Mouse (Mus musculus) neural tube, embryonic 14.5 days (tissue): ENCODE results near the gene Gcgr. TPM values are rescaled to one million over a fixed set of nuclear protein-coding genes. Genes with fewer than 3 reads are reported as not detected.

Source experiments
- ATAC-seq: fragments of 200-750 bp; cut with Nextera tagmentation; 2 replicates; pipeline ENCODE4 v1.8.0; 2017; ENCODE audit warnings: low read depth, mild to moderate bottlenecking, moderate TSS enrichment, moderate library complexity
- H3K27ac ChIP-seq: fragments of 300-500 bp; sonication (generic); 2 replicates; pipeline ENCODE4 v1.5.1; 2014; ENCODE audit warnings: low read depth, mild to moderate bottlenecking, control low read depth, low read length, moderate library complexity, mixed read lengths
- H3K27me3 ChIP-seq: fragments of 300-500 bp; sonication (generic); 2 replicates; pipeline ENCODE4 v1.6.1; 2014; ENCODE audit warnings: low read length; ENCODE audit not compliant: control insufficient read depth, insufficient read depth
- H3K36me3 ChIP-seq: fragments of 300-500 bp; sonication (generic); 2 replicates; pipeline ENCODE4 v1.6.1; 2014; ENCODE audit warnings: low read length, mixed read lengths; ENCODE audit not compliant: control insufficient read depth, insufficient read depth
- H3K4me1 ChIP-seq: fragments of 300-500 bp; sonication (generic); 2 replicates; pipeline ENCODE4 v1.6.1; 2014; ENCODE audit warnings: low read length; ENCODE audit not compliant: control insufficient read depth, insufficient read depth
- H3K4me2 ChIP-seq: fragments of 300-500 bp; sonication (generic); 2 replicates; pipeline ENCODE4 v1.6.1; 2014; ENCODE audit warnings: mild to moderate bottlenecking, low read depth, low read length, control low read depth
- H3K4me3 ChIP-seq: fragments of 300-500 bp; sonication (generic); 2 replicates; pipeline ENCODE4 v1.5.1; 2014; ENCODE audit warnings: low read depth, low read length, control low read depth, mixed read lengths
- H3K9ac ChIP-seq: fragments of 300-500 bp; sonication (generic); replicated peaks from 2 replicates; pipeline ENCODE4 v1.6.1; 2014; ENCODE audit warnings: low read depth, mild to moderate bottlenecking, control low read depth, low read length, mixed read lengths
- H3K9me3 ChIP-seq: fragments of 300-500 bp; sonication (generic); 2 replicates; pipeline ENCODE4 v1.6.1; 2016; ENCODE audit warnings: low read length; ENCODE audit not compliant: control insufficient read depth
- WGBS: fragments of 180-500 bp; shearing (Covaris S2); extraction: QIAGEN DNeasy Blood & Tissue Kit; methylation state at CpG from one replicate; pipeline ENCODE4 v1.1.7; 2014; 5-methylcytosine and 5-hydroxymethylcytosine counted together
- polyA plus RNA-seq: library from polyadenylated mRNA; unstranded; fragments of >200 nt; fragmentation: Nextera tagmentation; extraction: Ambion mirVana; gene quantifications from 2 replicates; pipeline ENCODE4 v1.2.1, GENCODE M21; 2014

Gene Gcgr
- polyA plus RNA-seq, 1 experiment from 2014 or later = 0.19 TPM

DNA sequence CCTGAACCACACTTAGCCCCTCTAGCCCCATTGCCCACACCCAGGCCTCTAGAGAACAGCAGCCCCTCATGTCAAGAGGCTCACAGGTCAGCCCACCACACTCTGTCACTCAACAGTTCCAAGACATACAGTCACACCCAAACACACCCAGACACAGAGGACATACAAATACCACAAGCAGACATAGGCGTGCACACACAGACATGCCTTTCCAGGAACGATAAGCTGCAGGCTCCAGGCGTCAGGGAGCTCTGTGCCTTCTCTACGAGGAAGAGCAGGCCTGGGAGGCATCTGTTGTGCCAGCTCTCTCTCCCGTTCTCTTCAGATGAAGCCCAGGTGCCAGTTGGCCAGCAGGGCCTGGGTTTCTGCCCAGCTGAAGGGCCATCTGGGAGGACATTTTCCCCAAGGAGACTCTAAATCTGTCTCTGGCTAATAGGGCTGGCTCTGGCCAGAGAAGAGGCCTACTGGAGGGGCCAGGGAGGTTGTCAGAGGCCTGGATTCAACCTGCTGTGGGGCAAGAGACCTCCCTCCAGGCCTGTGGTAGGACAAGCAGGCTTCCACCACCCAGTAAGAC lies 9.4 kb upstream of the Gcgr start:
- Histone ChIP-seq H3K4me1 (no peaks in the 10 kb centered on the region), H3K4me3 (no peak overlapping the region), H3K9me3 (no peaks in the 10 kb centered on the region), H3K9ac (no peak overlapping the region), H3K27me3 (no peaks in the 10 kb centered on the region), H3K36me3 (no peaks in the 10 kb centered on the region), H3K27ac (no peak overlapping the region), H3K4me2 (no peak overlapping the region)
- WGBS = 70% methylated on average over 5 of the region's 5 CpGs
- ATAC-seq = no peak

DNA sequence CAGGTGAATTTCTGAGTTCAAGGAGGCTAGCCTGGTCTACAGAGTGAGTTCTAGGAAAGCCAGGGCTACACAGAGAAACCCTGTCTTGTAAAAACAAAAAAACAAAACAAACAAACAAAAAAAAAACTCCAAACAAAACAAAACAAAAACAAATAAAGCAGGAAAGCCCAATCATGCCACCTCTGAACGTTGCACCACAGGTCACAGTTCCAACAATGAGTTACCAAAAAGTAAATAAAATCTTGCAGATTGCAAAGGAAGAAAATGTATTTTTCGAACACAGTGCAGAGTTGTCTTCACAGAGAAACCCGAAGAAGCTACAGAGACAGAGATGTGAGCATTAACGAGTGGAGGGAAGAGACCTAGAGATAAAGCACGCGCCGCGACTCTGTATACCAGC lies 7.9 kb upstream of the Gcgr start:
- Histone ChIP-seq H3K9ac (no peak overlapping the region), H3K9me3 (no peaks in the 10 kb centered on the region), H3K4me3 (no peak overlapping the region), H3K27ac (no peak overlapping the region), H3K27me3 (no peaks in the 10 kb centered on the region), H3K36me3 (no peaks in the 10 kb centered on the region), H3K4me2 (no peak overlapping the region), H3K4me1 (no peaks in the 10 kb centered on the region)
- 91% methylated on average over 8 of the region's 8 CpGs for WGBS
- no peak for ATAC-seq

DNA sequence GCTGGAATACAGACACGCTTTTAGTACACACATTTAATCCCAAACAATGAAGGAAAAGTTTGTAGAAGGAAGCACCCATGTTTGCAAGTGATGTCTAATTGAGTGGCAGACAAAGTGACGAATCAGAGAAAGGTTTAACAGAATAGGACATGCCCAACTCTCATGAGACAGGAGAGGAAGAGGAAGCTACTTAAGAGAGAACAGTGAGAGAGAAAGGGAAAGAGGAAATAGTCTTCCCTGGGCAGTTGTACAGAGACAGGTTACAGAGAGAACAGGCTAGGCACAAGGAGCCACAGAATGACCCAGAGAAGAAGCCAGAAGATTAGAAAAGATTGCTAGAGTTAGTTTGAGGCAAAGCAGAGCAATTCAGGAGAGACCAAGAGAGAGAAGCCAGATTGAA lies 4.5 kb upstream of the Gcgr start:
- no peaks in the 10 kb centered on the region for H3K9me3 ChIP-seq
- H3K9ac ChIP-seq = no peak overlapping the region
- no peak overlapping the region for H3K4me2 ChIP-seq
- WGBS = 81% methylated on average over 2 of the region's 2 CpGs
- H3K27ac ChIP-seq = no peak overlapping the region
- 0 out of 2 replicates have a peak, but pooled peaks cover 4% of the 10 kb centered on the region for H3K4me1 ChIP-seq
- no peak for ATAC-seq
- no peak overlapping the region for H3K4me3 ChIP-seq
- peaks cover 24% of the 10 kb centered on the region for H3K27me3 ChIP-seq
- H3K36me3 ChIP-seq = no peaks in the 10 kb centered on the region

DNA sequence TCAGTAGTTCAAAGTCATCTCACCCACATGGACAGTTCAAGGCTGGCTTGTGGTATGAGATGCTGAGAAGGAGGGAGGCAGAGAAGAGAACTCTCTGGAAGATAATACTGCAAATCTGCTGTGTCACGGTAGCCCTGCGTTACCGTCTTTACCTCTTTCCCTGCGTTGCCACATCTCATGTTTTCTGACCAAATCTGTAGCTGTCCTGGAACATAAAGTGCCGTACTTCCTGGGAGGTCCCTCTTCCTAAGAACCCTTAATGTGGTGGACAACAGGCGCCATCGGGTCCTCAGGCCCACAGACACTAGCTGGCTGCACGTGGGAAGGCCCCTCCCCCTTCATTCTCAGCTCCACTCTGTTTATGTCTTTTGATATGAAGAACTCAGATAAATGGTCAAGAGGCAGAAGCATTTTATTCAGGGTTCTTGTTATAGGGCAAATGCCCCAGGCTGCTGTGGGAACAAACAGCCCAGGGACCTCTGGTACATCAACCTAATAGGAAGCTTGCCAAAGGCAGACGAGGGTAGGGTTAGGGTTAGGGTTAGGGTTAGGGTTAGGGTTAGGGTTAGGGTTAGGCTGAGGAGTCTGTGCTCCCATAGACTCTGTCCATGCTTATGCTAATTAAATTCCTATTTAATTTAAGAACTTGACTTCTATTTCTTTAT lies 2.7 kb upstream of the Gcgr start:
- WGBS = 82% methylated on average over 9 of the region's 9 CpGs
- Histone ChIP-seq H3K9ac (no peak overlapping the region), H3K4me2 (no peak overlapping the region), H3K9me3 (no peaks in the 10 kb centered on the region), H3K4me1 (0 out of 2 replicates have a peak, but pooled peaks cover 4% of the 10 kb centered on the region), H3K4me3 (no peak overlapping the region), H3K27me3 (peaks cover 33% of the 10 kb centered on the region), H3K27ac (no peak overlapping the region), H3K36me3 (no peaks in the 10 kb centered on the region)
- no peak for ATAC-seq

DNA sequence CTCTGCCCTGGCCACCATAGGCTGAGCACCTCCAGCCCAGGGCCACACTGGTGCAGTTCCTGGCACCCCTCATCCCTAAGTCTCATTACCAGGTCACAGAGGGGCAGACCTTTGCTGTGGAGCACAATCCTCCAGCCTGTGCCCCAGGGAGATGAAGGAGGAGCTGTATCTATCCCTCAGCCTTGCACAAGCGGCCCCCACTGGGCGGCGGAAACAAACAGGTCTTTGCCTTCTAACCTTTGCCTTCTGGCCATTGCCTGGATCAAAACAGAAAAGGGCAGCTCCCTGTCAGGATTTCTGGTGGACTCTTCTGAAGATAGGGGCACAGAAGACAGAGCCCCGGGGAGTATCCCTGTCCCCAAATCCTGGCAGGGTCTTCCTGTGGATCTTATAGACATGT lies 1.6 kb upstream of the Gcgr start:
- WGBS = 69% methylated on average over 4 of the region's 4 CpGs
- Histone ChIP-seq H3K4me3 (no peak overlapping the region), H3K4me2 (no peak overlapping the region), H3K27me3 (peaks cover 33% of the 10 kb centered on the region), H3K27ac (no peak overlapping the region), H3K9me3 (no peaks in the 10 kb centered on the region), H3K9ac (no peak overlapping the region), H3K4me1 (0 out of 2 replicates have a peak, but pooled peaks cover 4% of the 10 kb centered on the region), H3K36me3 (no peaks in the 10 kb centered on the region)
- no peak for ATAC-seq

DNA sequence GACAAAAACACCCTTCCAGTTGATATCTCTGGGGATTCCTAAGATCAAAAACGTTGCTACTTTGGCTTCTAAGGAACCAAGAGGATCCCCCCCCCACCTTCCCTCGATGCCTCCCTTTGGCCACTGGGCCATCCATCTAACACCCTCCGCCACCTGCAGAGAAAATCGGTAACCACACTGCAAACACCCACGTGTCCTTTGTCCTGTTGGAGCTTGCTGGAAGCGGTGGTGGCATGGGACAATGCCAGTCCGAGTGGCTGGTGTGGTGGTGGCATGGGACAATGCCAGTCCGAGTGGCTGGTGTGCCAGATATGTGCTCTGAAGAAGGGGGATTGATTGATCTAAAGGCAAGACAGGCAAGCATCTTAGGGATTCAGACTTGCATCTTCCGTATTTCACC lies 1.1 kb downstream of the Gcgr start:
- H3K4me2 ChIP-seq = no peak overlapping the region
- no peak for ATAC-seq

DNA sequence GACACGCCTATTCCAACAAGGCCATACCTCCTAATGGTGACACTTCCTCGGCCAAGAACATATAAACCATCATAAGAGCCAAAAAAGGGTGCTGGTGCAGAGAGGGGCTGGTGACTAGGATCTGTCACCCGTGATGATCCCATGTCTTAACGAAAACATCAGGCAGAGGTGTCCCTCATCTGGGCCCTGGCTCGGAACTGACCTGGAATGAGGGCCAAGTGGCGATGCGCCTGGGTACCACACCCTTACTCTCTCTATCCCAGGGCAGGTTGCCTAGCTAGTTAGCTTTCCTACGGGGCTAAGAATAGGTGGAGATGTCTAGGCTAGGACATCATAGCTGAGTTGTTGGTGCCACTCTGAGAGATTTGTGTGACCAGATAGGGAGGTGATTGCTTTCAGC lies 3.6 kb downstream of the Gcgr start:
- Histone ChIP-seq H3K36me3 (no peaks in the 10 kb centered on the region), H3K4me2 (no peak overlapping the region), H3K4me3 (no peak overlapping the region), H3K9me3 (no peaks in the 10 kb centered on the region), H3K27ac (no peak overlapping the region), H3K9ac (no peak overlapping the region), H3K27me3 (peaks cover 28% of the 10 kb centered on the region), H3K4me1 (peaks cover 5% of the 10 kb centered on the region)
- WGBS = 88% methylated on average over 8 of the region's 8 CpGs
- ATAC-seq = no peak

More for the DNA sequence above, 1.1 kb downstream of the Gcgr start:
- Histone ChIP-seq H3K4me1 (0 out of 2 replicates have a peak, but pooled peaks cover 4% of the 10 kb centered on the region), H3K27me3 (peaks cover 33% of the 10 kb centered on the region), H3K9me3 (no peaks in the 10 kb centered on the region), H3K36me3 (no peaks in the 10 kb centered on the region), H3K27ac (no peak overlapping the region), H3K4me3 (no peak overlapping the region), H3K9ac (no peak overlapping the region)
- 30% methylated on average over 9 of the region's 9 CpGs for WGBS

DNA sequence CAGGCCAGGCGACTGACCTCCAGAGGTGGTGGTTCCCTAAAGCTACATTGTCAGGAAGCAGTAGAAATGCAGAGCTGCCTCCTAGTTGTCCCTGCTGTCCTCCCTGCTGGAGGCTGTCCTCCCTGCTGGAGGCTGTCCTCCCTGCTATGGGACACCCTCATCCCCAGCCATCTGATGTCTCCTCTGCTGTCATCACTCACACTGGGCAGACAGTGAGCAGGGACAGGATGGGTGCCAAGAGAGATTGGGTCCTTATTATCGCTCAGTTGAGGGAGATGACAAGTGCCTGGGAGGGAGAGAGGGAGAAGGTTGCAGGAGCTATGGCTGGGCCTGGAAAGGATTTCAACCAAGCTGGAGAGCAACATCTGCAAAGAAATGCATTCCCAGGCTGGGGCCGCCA lies 4.6 kb downstream of the Gcgr start:
- H3K27me3 ChIP-seq = peaks cover 17% of the 10 kb centered on the region
- no peaks in the 10 kb centered on the region for H3K36me3 ChIP-seq
- H3K4me2 ChIP-seq = no peak overlapping the region
- no peak overlapping the region for H3K9ac ChIP-seq
- WGBS = 79% methylated on average over 3 of the region's 3 CpGs
- H3K4me1 ChIP-seq = peaks cover 16% of the 10 kb centered on the region
- H3K27ac ChIP-seq = no peak overlapping the region
- no peak for ATAC-seq
- H3K9me3 ChIP-seq = no peaks in the 10 kb centered on the region
- H3K4me3 ChIP-seq = no peak overlapping the region

DNA sequence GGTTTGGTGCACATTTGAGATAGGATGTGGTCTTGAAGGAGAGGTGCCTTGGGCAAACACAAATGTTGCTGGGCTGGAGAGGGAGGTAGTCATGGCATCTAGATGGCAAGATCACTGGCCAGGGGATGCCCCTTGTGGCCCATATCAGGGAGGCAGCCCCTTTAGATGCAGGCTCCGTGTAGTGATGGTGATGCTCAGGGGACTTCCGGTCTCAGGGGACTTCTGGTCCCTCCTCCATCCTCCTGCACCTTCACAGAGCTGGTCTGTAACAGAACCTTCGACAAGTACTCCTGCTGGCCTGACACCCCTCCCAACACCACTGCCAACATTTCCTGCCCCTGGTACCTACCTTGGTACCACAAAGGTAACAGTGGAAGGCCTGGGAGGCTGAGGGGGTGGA lies 5.3 kb downstream of the Gcgr start:
- no peak overlapping the region for H3K9ac ChIP-seq
- ATAC-seq = no peak
- no peak overlapping the region for H3K4me3 ChIP-seq
- no peak overlapping the region for H3K4me2 ChIP-seq
- peaks cover 11% of the 10 kb centered on the region for H3K27me3 ChIP-seq
- H3K27ac ChIP-seq = no peak overlapping the region
- WGBS = 70% methylated on average over 3 of the region's 3 CpGs
- no peaks in the 10 kb centered on the region for H3K36me3 ChIP-seq
- no peaks in the 10 kb centered on the region for H3K9me3 ChIP-seq
- peaks cover 12% of the 10 kb centered on the region for H3K4me1 ChIP-seq
